Mouse (Mus musculus): Measurements from ENCODE around the gene Echdc3. TPM values are rescaled to one million over a fixed set of nuclear protein-coding genes. Genes with fewer than 3 reads are reported as not detected.

The Echdc3 gene
- polyA plus RNA-seq, 1 experiment from 2014 or later: 12.0 TPM

- DNase-seq (ENCODE audit: low spot score): no peak
- Histone ChIP-seq H3K4me1 (ENCODE audit: insufficient read depth, low read depth, low read length) (no peaks in the 10 kb centered on the region), H3K27ac (ENCODE audit: low read length) (no peak overlapping the region), H3K4me3 (ENCODE audit: low read depth, low read length) (no peak overlapping the region), H3K9me3 (ENCODE audit: low read length) (no peaks in the 10 kb centered on the region), H3K9ac (replicated peaks; ENCODE audit: low read depth) (no peak overlapping the region), H3K4me2 (replicated peaks; ENCODE audit: low read depth, low read length) (no peak overlapping the region), H3K36me3 (ENCODE audit: insufficient read depth, low read length) (no peaks in the 10 kb centered on the region), H3K27me3 (replicated peaks; ENCODE audit: insufficient read depth, low read length) (no peaks in the 10 kb centered on the region)
- WGBS: 64% methylated on average over 9 of the region's 9 CpGs
- no peak for TF ChIP-seq EP300 (IDR thresholded peaks at IDR 0.05)
- TF ChIP-seq CTCF (IDR thresholded peaks at IDR 0.05): no peak
- no peak for ATAC-seq
These were observed 72.2 kb downstream of the Echdc3 start for GRCm38 (mm10) chr2:6140572-6141161.

Other genes starting within 250 kb of the Echdc3 start
- gene Proser2, start 82.8 kb downstream of the Echdc3 start, polyA plus RNA-seq (2015; fragmentation: Nextera tagmentation; extraction: Ambion mirVana): 14.0 and 15.2 TPM in 2 replicates
- 9.5 and 11.0 TPM in 2 replicates for gene Usp6nl, start 109.6 kb upstream of the Echdc3 start, polyA plus RNA-seq (2015; fragmentation: Nextera tagmentation; extraction: Ambion mirVana)